Mouse (Mus musculus) cerebellum, adult 9-10 months (tissue): ENCODE measurements at regions not wholly inside any gene's neighbourhood (a gene's known extent, or its start where the extent isn't known, plus 50 kb on each side); places are given as distances from the start of the nearest gene placed in this dataset.

Experiments used
- DNase-seq: peaks from one replicate; pipeline ENCODE4 v3.0.0; 2022

- no peak for DNase-seq
These were observed 1006.2 kb upstream of the Cdh20 start for GRCm38 (mm10) chr1:103762044-103762663.

DNA sequence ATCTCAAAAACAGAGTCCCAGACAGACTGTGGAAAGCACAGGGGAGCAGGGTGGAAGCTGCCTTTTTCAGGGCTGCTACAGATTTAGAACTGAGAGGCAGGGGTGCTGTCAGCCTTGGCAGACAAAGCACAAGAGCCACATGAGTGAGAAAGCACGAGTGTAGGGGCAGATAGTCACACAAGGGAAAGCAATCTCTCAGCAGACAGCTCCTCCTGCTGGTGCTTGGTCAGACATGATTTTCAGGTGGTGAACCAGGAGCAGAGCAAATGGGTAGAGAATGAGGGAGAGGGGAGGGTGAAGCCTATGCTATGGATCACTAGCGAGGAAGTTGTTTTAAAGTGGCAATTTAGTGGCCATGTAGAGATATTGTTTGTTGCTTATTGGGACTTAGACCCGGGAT, 1005.6 kb upstream of the Cdh20 start:
- no peak for DNase-seq

DNA sequence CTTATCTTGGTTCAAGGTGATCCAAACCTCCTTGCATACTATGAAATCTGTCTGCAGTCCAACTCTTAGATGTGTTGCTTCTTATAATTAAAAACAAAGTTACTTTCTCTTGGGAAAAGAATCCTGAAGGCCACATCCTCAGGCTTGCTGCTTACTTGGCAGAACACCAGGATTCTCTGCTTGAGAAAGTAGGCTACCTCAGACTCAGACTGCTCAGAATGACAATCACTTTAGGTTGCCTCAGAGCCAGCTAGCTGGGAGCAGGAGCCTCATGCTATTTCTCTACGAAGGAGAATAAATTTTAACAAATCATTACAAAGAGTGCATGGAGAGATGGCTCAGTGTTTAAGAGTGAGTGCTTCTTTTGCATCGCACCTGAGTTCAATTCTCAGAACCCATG, 1001.0 kb upstream of the Cdh20 start:
- peak; percentile 19 for DNase-seq

GRCm38 (mm10) chr1:103784692-103785091, 983.6 kb upstream of the Cdh20 start:
- no peak for DNase-seq

- DNase-seq = no peak
These were observed 972.0 kb upstream of the Cdh20 start for GRCm38 (mm10) chr1:103796337-103796736.

GRCm38 (mm10) chr1:103799343-103799742, 969.0 kb upstream of the Cdh20 start:
- peak; percentile 7 for DNase-seq

- no peak for DNase-seq
These were observed 950.4 kb upstream of the Cdh20 start for GRCm38 (mm10) chr1:103817946-103818345.
